Mouse (Mus musculus): Measurements from ENCODE around the gene Kcnma1.

The Kcnma1 gene

GRCm38 (mm10) chr14:23966471-23966870 is 47.8 kb downstream of the Kcnma1 start:
- no peak for DNase-seq (ENCODE audit: low read depth)

GRCm38 (mm10) chr14:23959061-23959460 is 55.2 kb downstream of the Kcnma1 start:
- no peak for DNase-seq (ENCODE audit: low read depth)

- no peak for DNase-seq (ENCODE audit: low read depth)
These were observed 57.0 kb downstream of the Kcnma1 start for GRCm38 (mm10) chr14:23957270-23957669.

- DNase-seq (ENCODE audit: low read depth), result no peak
These were observed 70.4 kb downstream of the Kcnma1 start for GRCm38 (mm10) chr14:23943876-23944275.

DNA sequence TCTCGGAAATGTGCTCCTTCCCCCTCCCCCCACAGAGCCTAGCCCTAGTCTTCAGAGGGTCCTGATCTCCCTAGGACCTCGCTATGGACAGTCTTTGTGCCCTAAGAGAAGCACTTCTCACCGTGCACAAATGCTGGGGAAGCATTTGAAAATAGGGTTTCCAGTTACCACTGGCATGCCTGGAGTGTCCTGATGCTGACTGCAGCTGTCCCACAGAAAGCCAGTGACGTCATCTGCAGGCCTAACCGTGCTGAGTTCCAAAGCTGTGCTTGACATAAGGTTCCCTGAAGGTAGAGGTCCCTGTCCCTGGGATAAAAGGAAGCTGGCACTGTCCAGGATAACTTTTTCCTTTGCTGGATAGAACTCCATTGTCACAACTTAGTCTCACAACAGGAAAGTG is 71.1 kb downstream of the Kcnma1 start:
- no peak for DNase-seq (ENCODE audit: low read depth)

GRCm38 (mm10) chr14:23942103-23942502 is 72.2 kb downstream of the Kcnma1 start:
- no peak for DNase-seq (ENCODE audit: low read depth)

DNA sequence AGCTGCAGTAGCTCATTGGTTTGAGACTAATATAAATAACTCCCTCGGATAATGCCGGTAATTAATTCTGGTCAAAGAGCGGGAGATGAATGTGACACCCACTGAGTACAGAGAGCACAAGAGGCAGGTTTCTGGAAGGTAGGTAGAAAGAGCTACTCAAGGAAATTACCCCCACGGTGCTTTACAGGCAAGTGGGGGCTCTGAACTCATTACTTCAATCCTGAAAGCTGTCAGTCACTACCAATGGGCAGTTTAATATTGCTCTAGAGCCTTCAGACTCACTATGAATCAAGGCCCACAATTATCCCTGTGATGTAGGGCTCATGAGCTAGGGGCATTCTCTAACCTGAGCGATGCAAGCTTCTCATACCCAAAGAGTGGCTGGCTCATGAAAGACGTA is 79.3 kb downstream of the Kcnma1 start:
- no peak for DNase-seq (ENCODE audit: low read depth)

GRCm38 (mm10) chr14:23931671-23932071 is 82.6 kb downstream of the Kcnma1 start:
- DNase-seq (ENCODE audit: low read depth), result no peak

DNA sequence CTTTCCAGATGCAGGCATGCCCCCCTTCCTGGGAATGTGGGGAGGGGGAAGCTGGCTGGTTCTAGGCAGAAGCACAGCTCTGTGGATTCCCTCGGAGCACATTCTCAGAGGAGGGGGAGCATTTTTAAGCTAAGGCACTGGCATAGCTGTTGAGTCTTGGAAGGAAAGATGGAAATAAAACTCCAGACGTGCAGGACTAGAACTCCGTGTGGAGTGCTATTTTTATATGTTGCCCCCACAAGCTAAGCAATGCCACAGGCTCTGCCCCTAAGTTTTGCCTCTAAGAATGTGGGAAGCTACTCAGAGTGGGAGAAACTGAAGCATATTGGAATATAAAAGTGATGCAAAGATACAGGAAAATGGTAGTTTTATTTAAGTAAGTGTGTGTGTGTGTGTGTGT is 85.1 kb downstream of the Kcnma1 start:
- DNase-seq (ENCODE audit: low read depth), result no peak

- no peak for DNase-seq (ENCODE audit: low read depth)
These were observed 90.9 kb downstream of the Kcnma1 start for GRCm38 (mm10) chr14:23923356-23923755.

DNA sequence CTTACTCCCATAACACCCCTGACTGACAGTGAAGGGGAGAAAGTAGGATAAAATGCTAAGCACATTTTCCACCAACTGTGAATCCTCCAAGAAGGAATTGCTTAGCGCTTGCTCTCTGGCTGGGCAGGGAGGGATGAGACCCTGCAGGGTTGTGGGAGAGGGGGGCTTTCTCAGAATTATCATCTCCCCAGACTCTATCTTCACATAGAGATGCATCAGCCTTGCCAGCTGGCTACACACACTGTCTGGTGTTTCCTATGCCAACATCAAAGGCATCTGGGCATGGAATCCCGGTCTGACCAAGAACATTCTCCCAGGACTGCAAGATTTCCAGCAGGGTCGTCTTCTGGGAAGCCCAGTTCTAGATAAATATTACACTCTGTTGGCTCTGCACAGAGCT is 91.5 kb downstream of the Kcnma1 start:
- DNase-seq (ENCODE audit: low read depth), result no peak

DNA sequence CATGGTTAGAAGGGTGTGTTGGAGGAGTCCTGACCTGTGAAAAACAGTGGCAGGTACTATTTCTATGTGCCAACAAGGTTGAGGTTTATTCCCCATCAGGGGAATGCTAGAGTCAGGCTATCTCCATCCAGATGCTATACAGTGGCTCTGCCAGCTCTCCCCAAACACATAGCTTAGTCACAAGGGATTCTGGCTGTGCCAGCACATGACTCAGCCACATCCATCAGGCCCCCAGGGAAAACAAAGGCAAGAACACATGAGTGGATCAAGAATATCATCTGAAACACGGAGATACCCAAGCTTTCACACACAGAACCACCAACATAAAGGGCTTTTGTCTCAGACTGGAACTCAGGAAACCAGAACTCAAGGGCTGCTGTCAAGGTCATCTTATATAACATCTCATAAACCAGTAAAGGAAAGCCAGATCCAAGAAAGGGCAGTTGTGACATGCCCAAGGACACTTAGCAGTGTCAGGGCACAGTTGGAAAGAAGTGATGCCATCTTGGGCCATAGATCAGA is 103.1 kb downstream of the Kcnma1 start:
- DNase-seq (ENCODE audit: low read depth), result no peak

- no peak for DNase-seq (ENCODE audit: low read depth)
These were observed 105.7 kb downstream of the Kcnma1 start for GRCm38 (mm10) chr14:23908564-23908963.

GRCm38 (mm10) chr14:23902636-23903279 is 111.5 kb downstream of the Kcnma1 start:
- DNase-seq (ENCODE audit: low read depth), result no peak

GRCm38 (mm10) chr14:23899462-23899861 is 114.8 kb downstream of the Kcnma1 start:
- no peak for DNase-seq (ENCODE audit: low read depth)

DNA sequence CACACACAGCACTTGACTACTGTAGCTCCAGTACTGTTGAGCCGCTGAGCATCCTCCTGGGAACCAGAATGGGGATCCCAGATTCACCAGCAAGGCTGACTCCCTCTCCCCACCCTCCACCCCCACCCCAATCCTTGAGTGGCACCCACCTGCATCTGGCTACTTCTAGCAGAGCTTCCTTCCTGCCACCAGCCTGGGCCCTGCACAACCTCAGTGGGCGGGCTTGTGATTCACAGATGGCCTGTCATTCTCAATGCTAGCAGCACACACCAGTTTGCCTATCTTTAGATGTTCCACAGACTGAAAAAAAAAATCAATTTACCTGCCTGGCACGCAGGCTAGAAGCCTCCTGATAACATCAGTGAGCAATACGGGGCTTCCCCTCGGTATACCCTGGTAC is 116.5 kb downstream of the Kcnma1 start:
- DNase-seq (ENCODE audit: low read depth), result no peak

- DNase-seq (ENCODE audit: low read depth), result no peak
These were observed 118.3 kb downstream of the Kcnma1 start for GRCm38 (mm10) chr14:23896036-23896435.

DNA sequence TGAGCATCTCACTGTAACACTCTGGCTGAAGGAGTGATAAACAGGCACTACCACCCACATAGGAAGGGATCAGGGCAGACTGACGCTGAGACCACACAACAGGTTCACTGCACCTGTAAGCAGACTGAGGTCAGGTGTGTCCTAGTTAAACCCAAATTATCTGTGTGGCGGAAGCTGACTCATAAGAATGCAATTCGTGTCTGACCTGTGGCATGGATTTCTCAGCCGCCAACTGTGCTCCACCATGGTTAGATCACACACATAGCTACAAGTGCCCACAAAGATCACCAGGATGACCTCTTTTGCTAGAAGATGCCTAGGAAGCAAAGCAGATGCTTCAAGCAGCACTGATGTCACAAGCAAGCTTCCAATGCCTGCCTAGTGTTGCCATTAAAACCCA is 128.2 kb downstream of the Kcnma1 start:
- DNase-seq (ENCODE audit: low read depth), result no peak

- no peak for DNase-seq (ENCODE audit: low read depth)
These were observed 128.8 kb downstream of the Kcnma1 start for GRCm38 (mm10) chr14:23885539-23885938.

GRCm38 (mm10) chr14:23885071-23885470 is 129.2 kb downstream of the Kcnma1 start:
- no peak for DNase-seq (ENCODE audit: low read depth)

DNA sequence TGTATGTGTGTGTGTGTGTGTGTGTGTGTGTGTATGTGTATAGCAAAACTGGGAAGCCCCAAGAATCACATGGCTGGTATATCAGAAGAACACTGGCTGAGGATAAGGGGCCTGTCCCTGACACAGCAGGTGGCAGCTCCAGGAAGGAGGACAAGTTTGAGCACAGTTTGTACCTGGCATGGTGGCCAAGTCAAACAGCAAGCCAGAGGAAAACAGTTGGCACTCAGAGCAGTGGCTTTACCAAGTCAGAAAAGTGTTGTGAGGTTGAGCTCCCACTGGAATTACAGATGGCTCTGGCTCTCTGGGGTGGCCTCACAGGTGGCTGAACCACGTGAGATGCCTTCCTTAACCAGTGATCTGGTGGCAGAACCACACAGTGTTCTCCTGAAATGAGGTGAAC is 132.3 kb downstream of the Kcnma1 start:
- no peak for DNase-seq (ENCODE audit: low read depth)

DNA sequence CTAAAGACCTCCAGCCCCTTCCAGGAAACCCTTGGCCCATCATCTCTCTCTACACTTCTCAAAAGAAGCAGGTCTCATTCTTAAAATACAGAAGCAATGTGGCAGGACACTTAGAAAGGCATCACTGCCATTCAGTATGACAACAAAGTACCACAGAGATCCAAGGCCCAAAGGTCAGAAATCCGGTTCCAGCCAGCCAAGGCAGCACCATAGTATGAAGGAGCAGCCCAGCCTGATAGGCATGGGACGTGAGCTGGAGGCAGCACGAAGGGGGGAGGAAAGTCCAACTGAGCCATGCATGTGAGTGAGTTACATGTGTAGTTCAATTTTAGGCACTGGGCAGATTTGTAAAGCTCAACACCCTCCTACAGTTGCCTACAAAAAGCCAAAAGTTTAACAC is 135.0 kb downstream of the Kcnma1 start:
- no peak for DNase-seq (ENCODE audit: low read depth)

- DNase-seq (ENCODE audit: low read depth), result no peak
These were observed 136.7 kb downstream of the Kcnma1 start for GRCm38 (mm10) chr14:23877561-23877960.

DNA sequence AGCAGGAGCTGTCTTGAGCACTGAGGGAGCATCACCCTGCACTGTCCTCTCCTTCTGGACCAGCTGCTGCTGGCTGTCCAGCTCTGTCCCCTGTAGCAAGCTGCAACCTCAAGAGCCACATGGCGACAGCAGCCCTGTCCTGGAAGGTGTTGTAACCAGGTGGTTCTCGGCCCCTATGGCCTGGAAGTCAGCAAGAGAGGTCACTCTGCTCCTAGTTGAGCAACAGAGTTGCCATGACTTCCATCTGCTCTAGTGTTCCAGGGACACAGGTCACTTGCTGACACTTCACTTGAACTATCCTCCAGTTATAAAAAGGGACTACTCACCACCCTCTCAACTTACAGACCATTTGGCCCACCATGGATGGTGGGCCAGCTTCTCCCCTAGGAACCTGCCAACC is 139.7 kb downstream of the Kcnma1 start:
- no peak for DNase-seq (ENCODE audit: low read depth)

Data from c-Kit-positive CD71-positive TER-119-negative erythroid progenitor cells, embryonic 14.5 days (primary cell).